Mouse (Mus musculus) intestine, embryonic 14.5 days (tissue): ENCODE data around the gene Bloc1s3. TPM values are rescaled to one million over a fixed set of nuclear protein-coding genes. Genes with fewer than 3 reads are reported as not detected.
"Not testable (repeated sequence)": the region's sequence is repeated elsewhere in the genome, so short reads cannot be mapped to it uniquely, and the experiment has no call there.

Source experiments
- ATAC-seq: fragments of 200-750 bp; cut with Nextera tagmentation; replicated peaks from 2 replicates; pipeline ENCODE4 v1.8.0; 2017; ENCODE audit warnings: low read depth, moderate number of reproducible peaks, moderate TSS enrichment, moderate library complexity; ENCODE audit not compliant: low FRiP score, low TSS enrichment
- DNase-seq: peaks from one replicate; pipeline ENCODE4 v3.0.0-alpha.2; 2018; ENCODE audit warnings: low spot score
- H3K27ac ChIP-seq: fragments of 300-500 bp; sonication (generic); 2 replicates; pipeline ENCODE4 v1.5.1; 2014; ENCODE audit warnings: low read depth, mild to moderate bottlenecking, control low read depth
- H3K27me3 ChIP-seq: fragments of 300-500 bp; sonication (generic); replicated peaks from 2 replicates; pipeline ENCODE4 v1.6.1; 2014; ENCODE audit warnings: low read length, control low read depth; ENCODE audit not compliant: control insufficient read depth, insufficient read depth
- H3K36me3 ChIP-seq: fragments of 300-500 bp; sonication (generic); 2 replicates; pipeline ENCODE4 v1.6.1; 2014; ENCODE audit warnings: low read length, control low read depth; ENCODE audit not compliant: control insufficient read depth, insufficient read depth
- H3K4me1 ChIP-seq: fragments of 300-500 bp; sonication (generic); replicated peaks from 2 replicates; pipeline ENCODE4 v1.6.1; 2014; ENCODE audit warnings: low read length, control low read depth, mixed read lengths; ENCODE audit not compliant: control insufficient read depth, insufficient read depth
- H3K4me2 ChIP-seq: fragments of 300-500 bp; sonication (generic); 2 replicates; pipeline ENCODE4 v1.6.1; 2014; ENCODE audit warnings: low read length
- H3K4me3 ChIP-seq: fragments of 300-500 bp; sonication (generic); 2 replicates; pipeline ENCODE4 v1.5.1; 2014; ENCODE audit warnings: low read depth, low read length, control low read depth, mixed read lengths
- H3K9ac ChIP-seq: fragments of 300-500 bp; sonication (generic); 2 replicates; pipeline ENCODE4 v1.6.1; 2014; ENCODE audit warnings: mild to moderate bottlenecking, low read length
- H3K9me3 ChIP-seq: fragments of 300-500 bp; sonication (generic); 2 replicates; pipeline ENCODE4 v1.6.1; 2016; ENCODE audit warnings: low read length, control low read depth; ENCODE audit not compliant: control insufficient read depth
- WGBS: fragments of 180-500 bp; shearing (Covaris S2); extraction: QIAGEN DNeasy Blood & Tissue Kit; methylation state at CpG from one replicate; pipeline ENCODE4 v1.1.7; 2014; 5-methylcytosine and 5-hydroxymethylcytosine counted together
- polyA plus RNA-seq: library from polyadenylated mRNA; unstranded; fragments of >200 nt; fragmentation: Nextera tagmentation; extraction: Ambion mirVana; gene quantifications from 2 replicates; pipeline ENCODE4 v1.2.1, GENCODE M21; 2014

The Bloc1s3 gene
- polyA plus RNA-seq, 1 experiment from 2014 or later = 0.93 TPM

DNA sequence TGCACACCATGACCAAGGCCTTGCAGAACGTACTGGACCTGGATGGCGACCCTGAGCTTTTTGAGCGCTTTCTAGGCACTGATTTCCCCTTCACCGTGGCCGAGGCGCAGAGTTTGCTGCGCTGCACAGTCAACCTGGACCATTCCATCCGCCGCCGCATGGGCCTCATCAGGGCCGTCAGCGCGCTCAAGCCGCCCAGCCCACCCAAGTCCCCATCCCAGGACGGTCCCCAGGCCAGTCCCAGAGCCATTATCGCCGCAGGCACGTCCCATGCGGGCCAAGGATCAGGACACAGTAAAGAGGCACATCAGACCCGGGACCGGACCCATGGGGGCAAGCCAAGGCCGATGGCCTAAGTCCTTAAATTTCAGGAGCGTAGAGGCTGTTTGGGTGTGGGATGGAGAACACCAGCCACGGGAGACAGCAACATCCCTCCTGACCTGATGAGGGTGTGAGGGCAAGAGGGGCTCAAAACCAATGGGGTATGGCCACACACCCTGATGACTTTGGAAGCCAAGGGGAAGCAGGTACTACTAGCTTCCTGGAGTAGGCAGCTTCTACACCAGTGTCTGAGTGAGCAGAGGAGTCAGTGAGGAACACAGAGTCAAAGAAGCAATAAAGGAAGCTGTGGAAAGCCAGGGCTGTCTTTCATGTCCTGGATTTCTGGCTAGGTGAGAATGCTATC, 16.4 kb upstream of the Bloc1s3 start:
- H3K9ac ChIP-seq = peak overlapping the region; percentile 22; the same call in 1 of the 2 replicates
- peak overlapping the region; percentile 35 for H3K4me3 ChIP-seq
- 18% methylated on average over 24 of the region's 24 CpGs for WGBS
- H3K4me2 ChIP-seq = peak overlapping the region; percentile 75
- DNase-seq (no peak), ATAC-seq (no peak)
- peaks cover 22% of the 10 kb centered on the region for H3K4me1 ChIP-seq
- peaks cover 6% of the 10 kb centered on the region for H3K36me3 ChIP-seq
- H3K27ac ChIP-seq = no peak overlapping the region
- H3K27me3 ChIP-seq = peaks cover 61% of the 10 kb centered on the region
- H3K9me3 ChIP-seq = no peaks in the 10 kb centered on the region

DNA sequence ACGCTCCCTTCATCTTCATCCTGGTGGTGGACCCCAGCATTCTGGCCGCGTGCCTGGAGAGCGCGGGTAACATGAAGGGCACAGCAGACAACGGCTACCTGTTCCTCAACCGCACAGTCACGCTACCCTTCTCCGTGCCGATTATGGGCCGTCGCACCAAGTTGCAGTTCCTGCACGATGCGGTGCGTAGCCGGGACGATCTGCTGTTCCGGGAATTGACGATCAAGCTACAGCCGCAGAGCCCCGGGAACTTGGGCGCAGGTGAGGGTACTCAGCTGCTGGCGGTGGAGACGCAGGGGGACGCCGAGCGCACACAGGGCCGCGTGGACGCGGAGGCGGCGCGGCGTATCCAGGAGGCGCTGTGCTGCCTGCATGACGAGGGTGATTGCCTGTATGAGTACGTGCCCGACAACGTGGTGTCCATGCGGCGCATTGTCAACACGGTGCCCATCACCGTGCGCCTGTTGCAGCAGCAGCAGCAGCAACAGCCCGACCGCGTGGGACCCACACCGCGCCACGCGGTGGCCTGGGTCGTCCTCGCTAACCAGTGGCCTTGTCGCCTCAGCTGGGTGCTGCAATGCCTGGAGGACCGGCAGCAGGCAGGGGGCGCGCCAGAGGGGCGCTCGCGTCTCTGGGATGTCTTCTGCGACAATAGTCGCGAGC, 15.7 kb upstream of the Bloc1s3 start:
- peak overlapping the region; percentile 75 for H3K4me2 ChIP-seq
- H3K4me3 ChIP-seq = peak overlapping the region; percentile 35
- H3K9ac ChIP-seq = peak overlapping the region; percentile 22; the same call in 1 of the 2 replicates
- DNase-seq (peak; percentile 84), ATAC-seq (peak; percentile 51)
- H3K36me3 ChIP-seq = peaks cover 2% of the 10 kb centered on the region
- peaks cover 22% of the 10 kb centered on the region for H3K4me1 ChIP-seq
- H3K9me3 ChIP-seq = no peaks in the 10 kb centered on the region
- under 1% methylated on average over 64 of the region's 64 CpGs for WGBS
- peaks cover 67% of the 10 kb centered on the region for H3K27me3 ChIP-seq
- H3K27ac ChIP-seq = no peak overlapping the region

DNA sequence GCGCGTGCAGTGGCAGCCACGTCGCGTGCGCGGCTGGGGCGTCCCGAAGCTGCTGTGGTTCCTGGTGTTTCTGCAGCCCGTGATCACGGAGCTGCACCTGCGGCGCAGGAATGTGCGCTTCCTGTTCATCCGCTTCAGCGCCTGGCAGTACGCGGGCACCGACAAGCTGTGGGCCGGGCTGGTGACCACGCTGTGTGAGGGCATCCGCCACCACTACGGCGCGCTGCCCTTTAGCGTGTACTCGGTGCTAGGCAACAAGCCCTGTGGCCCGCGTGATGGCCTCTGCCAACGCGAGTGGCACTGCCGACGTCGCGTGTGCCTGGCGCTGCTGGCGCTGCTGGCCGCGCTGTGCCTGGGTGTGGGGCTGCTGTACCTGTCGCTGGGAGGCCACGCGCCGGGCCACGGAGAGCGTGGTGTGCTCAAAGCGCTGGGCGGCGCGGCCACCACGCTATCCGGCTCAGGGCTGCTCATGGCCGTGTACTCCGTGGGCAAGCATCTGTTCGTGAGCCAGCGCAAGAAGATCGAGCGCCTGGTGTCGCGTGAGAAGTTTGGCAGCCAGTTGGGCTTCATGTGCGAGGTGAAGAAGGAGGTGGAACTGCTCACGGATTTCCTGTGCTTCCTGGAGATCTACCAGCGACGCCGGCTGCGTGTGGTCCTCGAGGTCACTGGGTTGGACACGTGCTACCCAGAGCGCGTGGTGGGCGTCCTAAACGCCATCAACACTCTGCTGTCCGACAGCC, 15.0 kb upstream of the Bloc1s3 start:
- H3K27me3 ChIP-seq = peaks cover 74% of the 10 kb centered on the region
- no peak overlapping the region for H3K9ac ChIP-seq
- H3K4me2 ChIP-seq = peak overlapping the region; percentile 75
- no peak overlapping the region for H3K27ac ChIP-seq
- 14% methylated on average over 72 of the region's 72 CpGs for WGBS
- no peak for DNase-seq
- ATAC-seq = no peak
- H3K4me1 ChIP-seq = peaks cover 22% of the 10 kb centered on the region
- H3K9me3 ChIP-seq = no peaks in the 10 kb centered on the region
- H3K4me3 ChIP-seq = peak overlapping the region; percentile 35
- H3K36me3 ChIP-seq = no peaks in the 10 kb centered on the region

DNA sequence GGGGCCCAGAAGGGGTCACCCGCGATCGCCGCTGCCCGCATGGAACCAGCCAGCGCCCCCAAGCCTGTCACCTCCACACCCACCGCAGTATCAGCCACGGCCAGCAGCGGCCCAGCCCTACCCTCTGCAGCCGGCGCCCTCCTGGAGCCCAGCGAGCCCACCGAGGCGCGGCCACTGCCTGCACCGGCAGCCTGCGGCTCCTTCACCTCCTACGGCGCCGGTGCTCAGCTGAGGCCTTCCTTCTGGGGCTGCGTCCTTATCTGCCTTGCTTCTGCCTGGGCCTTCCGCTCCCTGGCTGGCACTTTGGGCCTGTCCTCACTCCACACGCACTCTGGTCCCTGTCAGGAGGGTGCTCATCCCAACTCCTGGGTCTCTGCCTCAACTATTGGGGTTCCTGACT, 11.9 kb upstream of the Bloc1s3 start:
- DNase-seq (no peak), ATAC-seq (no peak)
- Histone ChIP-seq H3K4me3 (0 out of 2 replicates have a peak overlapping the region, but pooled peaks have one; percentile 8), H3K4me2 (peak overlapping the region; percentile 32), H3K9me3 (no peaks in the 10 kb centered on the region), H3K9ac (peak overlapping the region; percentile 22; the same call in 1 of the 2 replicates), H3K27ac (no peak overlapping the region), H3K27me3 (peaks cover 82% of the 10 kb centered on the region), H3K36me3 (no peaks in the 10 kb centered on the region), H3K4me1 (peaks cover 25% of the 10 kb centered on the region)
- 5% methylated on average over 22 of the region's 23 CpGs for WGBS

DNA sequence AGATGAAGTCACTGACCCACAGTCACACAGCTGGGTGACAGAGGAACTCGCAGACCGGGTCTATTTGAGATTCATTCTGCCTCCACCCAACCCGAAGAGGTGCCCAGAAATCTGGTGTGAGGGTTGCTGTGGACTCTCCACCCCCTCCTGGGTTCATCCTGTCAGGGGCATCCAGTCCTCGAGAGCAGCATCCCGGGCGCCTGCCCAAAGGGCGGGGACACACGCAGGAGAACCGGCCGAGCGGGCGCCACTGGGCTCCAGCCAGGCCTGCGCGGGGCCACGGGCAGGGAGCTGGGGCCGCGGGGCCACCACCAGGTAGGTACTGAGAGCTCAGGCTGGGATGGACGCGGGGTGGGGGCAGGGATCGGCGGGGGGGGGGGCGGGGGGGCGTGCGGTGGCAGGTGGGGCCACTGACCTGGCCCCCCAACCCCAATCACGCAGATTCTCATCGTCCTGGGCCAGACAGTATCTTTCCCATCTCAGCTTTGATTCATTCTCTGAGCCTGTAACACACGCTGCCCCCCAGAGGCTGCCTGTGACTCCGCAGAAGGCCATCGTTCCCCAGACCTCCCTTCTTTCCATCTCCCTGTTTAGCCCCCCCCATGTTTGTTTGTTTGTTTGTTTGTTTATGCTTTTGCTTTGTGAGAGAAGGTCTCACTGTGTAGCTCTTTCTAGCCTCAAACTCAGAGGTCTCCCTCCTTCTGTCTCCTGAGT, 9.6 kb upstream of the Bloc1s3 start, which contains the start of gene Nkpd1:
Nkpd1 (plus strand) TSS at position 187 of the 714 bp plus-strand sequence.
- DNase-seq (no peak), ATAC-seq (0 out of 2 replicates have a peak, but pooled peaks have one; percentile 13)
- peaks cover 60% of the 10 kb centered on the region for H3K27me3 ChIP-seq
- 0 out of 2 replicates have a peak within 1 kb of the TSS, but pooled peaks have one; percentile 22 for H3K9ac ChIP-seq
- no peaks in the 10 kb centered on the region for H3K36me3 ChIP-seq
- H3K4me2 ChIP-seq = peak within 1 kb of the TSS; percentile 36
- no peaks in the 10 kb centered on the region for H3K9me3 ChIP-seq
- 0 out of 2 replicates have a peak within 1 kb of the TSS, but pooled peaks have one; percentile 8 for H3K4me3 ChIP-seq
- H3K27ac ChIP-seq = no peak within 1 kb of the TSS
- 0 out of 2 replicates have a peak, but pooled peaks cover 8% of the 10 kb centered on the region for H3K4me1 ChIP-seq
- 4% methylated on average over 21 of the region's 29 CpGs for WGBS

DNA sequence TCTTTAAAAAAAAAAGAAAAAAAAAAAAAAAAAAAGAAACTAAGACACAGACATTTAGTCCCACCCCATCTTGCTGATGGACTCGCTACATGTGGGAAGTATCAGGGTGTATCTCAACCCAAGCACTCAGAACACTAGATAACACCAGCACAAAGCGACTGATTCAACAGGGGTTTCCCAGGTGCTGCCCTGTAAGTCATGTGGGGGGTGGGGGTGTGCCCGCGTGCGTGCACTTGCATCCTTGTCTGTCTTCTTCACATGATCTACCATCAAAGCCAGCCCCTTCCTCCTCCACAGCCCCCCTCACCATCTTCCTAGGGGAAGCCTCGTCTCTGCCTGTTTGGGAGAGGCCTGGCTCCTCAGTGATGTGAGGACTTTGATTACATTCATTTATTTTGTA, 4.2 kb upstream of the Bloc1s3 start:
- H3K27me3 ChIP-seq = peaks cover 7% of the 10 kb centered on the region; the same call in 1 of the 2 replicates
- ATAC-seq = no peak

DNA sequence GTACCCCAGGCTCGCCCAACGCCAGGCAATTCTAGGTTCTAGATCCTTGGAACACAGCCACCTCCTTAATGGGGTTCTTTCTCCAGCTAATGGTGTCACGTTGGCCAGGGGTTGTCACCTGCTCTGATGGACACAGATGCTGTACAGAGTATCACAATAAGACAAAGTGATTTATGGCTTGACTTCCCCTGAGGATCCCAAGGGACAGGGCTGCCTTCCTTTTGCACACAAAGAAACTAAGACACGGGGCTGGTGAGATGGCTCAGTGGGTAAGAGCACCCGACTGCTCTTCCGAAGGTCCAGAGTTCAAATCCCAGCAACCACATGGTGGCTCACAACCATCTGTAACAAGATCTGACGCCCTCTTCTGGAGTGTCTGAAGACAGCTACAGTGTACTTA, 3.8 kb upstream of the Bloc1s3 start:
- not testable (repeated sequence) for H3K27me3 ChIP-seq, H3K4me3 ChIP-seq, ATAC-seq

More for the DNA sequence above, 4.2 kb upstream of the Bloc1s3 start:
- no peak for DNase-seq
- H3K4me3 ChIP-seq = no peak overlapping the region
- H3K36me3 ChIP-seq = no peaks in the 10 kb centered on the region
- no peak overlapping the region for H3K27ac ChIP-seq
- H3K9me3 ChIP-seq = no peaks in the 10 kb centered on the region
- H3K9ac ChIP-seq = no peak overlapping the region
- no peak overlapping the region for H3K4me2 ChIP-seq
- peaks cover 12% of the 10 kb centered on the region for H3K4me1 ChIP-seq
- WGBS = 79% methylated on average over 6 of the region's 6 CpGs

DNA sequence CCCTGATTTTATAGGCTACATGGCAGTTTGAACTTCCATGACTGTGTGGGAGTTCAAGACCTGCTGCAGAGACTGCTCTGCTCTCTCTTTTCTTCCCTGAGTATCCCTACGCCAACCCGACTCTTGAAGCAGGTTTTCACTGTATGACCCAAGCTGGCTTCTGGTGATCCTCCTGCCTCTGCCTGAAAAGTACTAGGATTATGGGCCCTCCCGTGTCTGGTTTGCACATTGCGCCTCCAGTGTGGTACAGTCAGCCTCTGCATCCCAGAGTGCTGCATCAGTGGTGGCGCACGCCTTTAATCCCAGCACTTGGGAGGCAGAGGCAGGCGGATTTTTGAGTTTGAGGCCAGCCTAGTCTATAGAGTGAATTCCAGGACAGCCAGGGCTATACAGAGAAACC, 1.6 kb upstream of the Bloc1s3 start:
- Histone ChIP-seq H3K4me1 (peaks cover 12% of the 10 kb centered on the region), H3K9me3 (no peaks in the 10 kb centered on the region), H3K9ac (no peak overlapping the region), H3K36me3 (no peaks in the 10 kb centered on the region), H3K4me2 (peak overlapping the region; percentile 95), H3K27me3 (no peaks in the 10 kb centered on the region), H3K4me3 (no peak overlapping the region), H3K27ac (no peak overlapping the region)
- ATAC-seq (no peak), DNase-seq (no peak)
- whole genome bisulfite sequencing = 94% methylated on average over 7 of the region's 7 CpGs

More for the DNA sequence above, 3.8 kb upstream of the Bloc1s3 start:
- H3K27ac ChIP-seq, H3K9ac ChIP-seq, DNase-seq, H3K4me2 ChIP-seq, H3K9me3 ChIP-seq, H3K36me3 ChIP-seq: not testable (repeated sequence)
- peaks cover 12% of the 10 kb centered on the region for H3K4me1 ChIP-seq
- 87% methylated on average over 6 of the region's 7 CpGs for WGBS
